Mouse (Mus musculus) liver, embryonic 14.5 days (tissue): Measurements from ENCODE around the gene Otc. TPM values are rescaled to one million over a fixed set of nuclear protein-coding genes. Genes with fewer than 3 reads are reported as not detected.

Source experiments
- ATAC-seq: fragments of 200-750 bp; cut with Nextera tagmentation; 2 replicates; pipeline ENCODE4 v1.8.0; 2017; ENCODE audit warnings: moderate number of reproducible peaks, mild to moderate bottlenecking, moderate library complexity; ENCODE audit not compliant: insufficient read depth
- DNase-seq, 3 experiments: peaks; one replicate each; pipeline ENCODE4 v3.0.0-alpha.2; 2012 to 2013; ENCODE audit warnings: low read depth in 3 of 3, low spot score in 3 of 3
- H3K27ac ChIP-seq: fragments of 300-500 bp; sonication (generic); 2 replicates; pipeline ENCODE4 v1.5.1; 2014; ENCODE audit warnings: moderate library complexity, mild to moderate bottlenecking, control low read depth, inconsistent platforms
- H3K27me3 ChIP-seq: fragments of 300-500 bp; sonication (generic); 2 replicates; pipeline ENCODE4 v1.6.1; 2014; ENCODE audit warnings: mild to moderate bottlenecking, low read length, moderate library complexity; ENCODE audit not compliant: control insufficient read depth, insufficient read depth
- H3K36me3 ChIP-seq: fragments of 300-500 bp; sonication (generic); replicated peaks from 2 replicates; pipeline ENCODE4 v1.6.1; 2014; ENCODE audit warnings: low read depth; ENCODE audit not compliant: control insufficient read depth, insufficient read depth
- H3K4me1 ChIP-seq, 2 experiments: fragments of 200-500 bp in 1 of 2; fragments of 300-500 bp in 1 of 2; sonication (generic) in 1 of 2; replicated peaks; 2 replicates each; pipeline ENCODE4 v1.6.1; 2012 to 2014; ENCODE audit warnings: antibody characterized with exemption in 1 of 2, inconsistent platforms in 1 of 2, low read length in 1 of 2; ENCODE audit not compliant: control insufficient read depth in 2 of 2, insufficient read depth in 2 of 2
- H3K4me2 ChIP-seq: fragments of 300-500 bp; sonication (generic); 2 replicates; pipeline ENCODE4 v1.6.1; 2014; ENCODE audit warnings: low read depth, mild to moderate bottlenecking, control low read depth, moderate library complexity
- H3K4me3 ChIP-seq, 2 experiments: fragments of 200-500 bp in 1 of 2; fragments of 300-500 bp in 1 of 2; sonication (generic) in 1 of 2; 2 replicates each; pipeline ENCODE4 v1.5.1; 2012 to 2014; ENCODE audit warnings: low read depth in 2 of 2, low read length in 2 of 2, mild to moderate bottlenecking in 2 of 2, control low read depth in 1 of 2, inconsistent platforms in 1 of 2, moderate library complexity in 1 of 2; ENCODE audit not compliant: insufficient read depth in 1 of 2
- H3K9ac ChIP-seq: fragments of 300-500 bp; sonication (generic); replicated peaks from 2 replicates; pipeline ENCODE4 v1.6.1; 2014; ENCODE audit warnings: mild to moderate bottlenecking, control low read depth, moderate library complexity
- H3K9me3 ChIP-seq: fragments of 300-500 bp; sonication (generic); 2 replicates; pipeline ENCODE4 v1.6.1; 2016; ENCODE audit warnings: low read length, mixed read lengths; ENCODE audit not compliant: control insufficient read depth
- CTCF ChIP-seq: IDR thresholded peaks from 2 replicates; pipeline ENCODE4 v1.5.1; 2016; ENCODE audit warnings: antibody characterized with exemption, low read depth, control low read depth
- EP300 ChIP-seq: IDR thresholded peaks from 2 replicates; pipeline ENCODE4 v1.6.1; 2016; ENCODE audit warnings: antibody characterized with exemption, low read depth
- WGBS: fragments of 180-500 bp; shearing (Covaris S2); extraction: QIAGEN DNeasy Blood & Tissue Kit; methylation state at CpG from one replicate; pipeline ENCODE4 v1.1.7; 2014; ENCODE audit not compliant: insufficient replicate concordance; 5-methylcytosine and 5-hydroxymethylcytosine counted together
- polyA plus RNA-seq, 2 experiments: library from polyadenylated mRNA; depleted of rRNA in 1 of 2; stranded (reverse) in 1 of 2; unstranded in 1 of 2; fragments of >200 nt; fragmentation: Nextera tagmentation in 1 of 2; extraction: Ambion mirVana in 1 of 2; gene quantifications; 2 replicates each; pipeline versions ENCODE4 v1.2.1 to v1.2.3; 2012 to 2014

The Otc gene
- polyA plus RNA-seq, 2 experiments, result 17.7 to 36.5 TPM

- H3K36me3 ChIP-seq, result no peaks in the 10 kb centered on the region
- WGBS, result 45% methylated on average over 2 of the region's 2 CpGs
- H3K4me3 ChIP-seq, result no peak overlapping the region
- no peak overlapping the region for H3K27ac ChIP-seq
- no peaks in the 10 kb centered on the region for H3K9me3 ChIP-seq
- no peak for ATAC-seq
- no peaks in the 10 kb centered on the region for H3K4me1 ChIP-seq
- TF ChIP-seq EP300, result no peak
- no peak for TF ChIP-seq CTCF
- no peaks in the 10 kb centered on the region for H3K27me3 ChIP-seq
- no peak overlapping the region for H3K9ac ChIP-seq
- H3K4me2 ChIP-seq, result no peak overlapping the region
- no peak for DNase-seq
Measured at GRCm38 (mm10) chrX:10233051-10233450, 19.1 kb upstream of the Otc start.

GRCm38 (mm10) chrX:10234617-10235016 lies 17.5 kb upstream of the Otc start:
- no peaks in the 10 kb centered on the region for H3K36me3 ChIP-seq
- H3K9ac ChIP-seq, result no peak overlapping the region
- H3K27ac ChIP-seq, result no peak overlapping the region
- no peak overlapping the region for H3K4me2 ChIP-seq
- no peaks in the 10 kb centered on the region for H3K27me3 ChIP-seq
- DNase-seq, result no peak
- H3K9me3 ChIP-seq, result no peaks in the 10 kb centered on the region
- TF ChIP-seq EP300 (no peak), CTCF (no peak)
- ATAC-seq, result no peak
- H3K4me1 ChIP-seq, result no peaks in the 10 kb centered on the region
- WGBS, result 17% methylated on average over 3 of the region's 3 CpGs
- H3K4me3 ChIP-seq, result no peak overlapping the region

- peak; percentile 35; the same call in 1 of the 2 replicates for ATAC-seq
- no peak for DNase-seq
- 51% methylated on average over 4 of the region's 4 CpGs for WGBS
- Histone ChIP-seq H3K9ac (no peak overlapping the region), H3K27me3 (no peaks in the 10 kb centered on the region), H3K4me1 (no peaks in the 10 kb centered on the region; a peak in 1 of 4 replicates), H3K4me2 (no peak overlapping the region), H3K36me3 (no peaks in the 10 kb centered on the region), H3K27ac (no peak overlapping the region), H3K9me3 (no peaks in the 10 kb centered on the region), H3K4me3 (no peak overlapping the region)
- no peak for TF ChIP-seq CTCF
- TF ChIP-seq EP300, result no peak
Measured at GRCm38 (mm10) chrX:10239515-10239914, 12.6 kb upstream of the Otc start.

GRCm38 (mm10) chrX:10243916-10244315 lies 8.2 kb upstream of the Otc start:
- Histone ChIP-seq H3K4me3 (no peak overlapping the region), H3K27ac (no peak overlapping the region), H3K9ac (no peak overlapping the region), H3K9me3 (no peaks in the 10 kb centered on the region), H3K36me3 (no peaks in the 10 kb centered on the region), H3K27me3 (no peaks in the 10 kb centered on the region), H3K4me2 (no peak overlapping the region), H3K4me1 (no peaks in the 10 kb centered on the region; a peak in 1 of 4 replicates)
- DNase-seq (no peak), ATAC-seq (no peak)
- 47% methylated on average over 3 of the region's 3 CpGs for WGBS
- TF ChIP-seq CTCF (no peak), EP300 (no peak)

- H3K36me3 ChIP-seq, result no peaks in the 10 kb centered on the region
- H3K27me3 ChIP-seq, result no peaks in the 10 kb centered on the region
- ATAC-seq (no peak), DNase-seq (no peak)
- no peaks in the 10 kb centered on the region for H3K4me1 ChIP-seq
- H3K9ac ChIP-seq, result no peak overlapping the region
- no peak overlapping the region for H3K4me3 ChIP-seq
- H3K9me3 ChIP-seq, result no peaks in the 10 kb centered on the region
- no peak overlapping the region for H3K27ac ChIP-seq
- TF ChIP-seq CTCF (no peak), EP300 (no peak)
- H3K4me2 ChIP-seq, result no peak overlapping the region
Measured at GRCm38 (mm10) chrX:10251357-10251756, 748 bp upstream of the Otc start.

- 48% methylated on average over 1 of the region's 1 CpGs for WGBS
- H3K27ac ChIP-seq, result no peak overlapping the region
- H3K9me3 ChIP-seq, result no peaks in the 10 kb centered on the region
- DNase-seq (no peak), ATAC-seq (no peak)
- no peak overlapping the region for H3K4me2 ChIP-seq
- TF ChIP-seq CTCF (no peak), EP300 (no peak)
- no peak overlapping the region for H3K4me3 ChIP-seq
- H3K36me3 ChIP-seq, result no peaks in the 10 kb centered on the region
- H3K9ac ChIP-seq, result no peak overlapping the region
- no peaks in the 10 kb centered on the region for H3K27me3 ChIP-seq
- no peaks in the 10 kb centered on the region for H3K4me1 ChIP-seq
Measured at GRCm38 (mm10) chrX:10257774-10258173, 5.7 kb downstream of the Otc start.
